Mouse (Mus musculus) myocyte (in vitro differentiated cells): ENCODE measurements around the gene Gper1. TPM values are rescaled to one million over a fixed set of nuclear protein-coding genes. Genes with fewer than 3 reads are reported as not detected.

Experiments used
- H3K27me3 ChIP-seq: one replicate; pipeline ENCODE4 v1.6.1; 2011; ENCODE audit not compliant: control insufficient read depth, insufficient read depth, insufficient read length
- H3K36me3 ChIP-seq: one replicate; pipeline ENCODE4 v1.6.1; 2011; ENCODE audit not compliant: control insufficient read depth, insufficient read depth
- H3K4me2 ChIP-seq: one replicate; pipeline ENCODE4 v1.6.1; 2011; ENCODE audit warnings: low read depth, control low read depth
- H3K4me3 ChIP-seq: one replicate; pipeline ENCODE4 v1.5.1; 2011; ENCODE audit warnings: mild to moderate bottlenecking, control low read depth, moderate library complexity
- H3K79me2 ChIP-seq: one replicate; pipeline ENCODE4 v1.6.1; 2011; ENCODE audit not compliant: control insufficient read depth, insufficient read depth
- H3ac ChIP-seq: one replicate; pipeline ENCODE4 v1.6.1; 2011; ENCODE audit not compliant: control insufficient read depth, insufficient read length
- CEBPB ChIP-seq: IDR thresholded peaks from 2 replicates; pipeline ENCODE4 v1.6.1; 2011; ENCODE audit warnings: mild to moderate bottlenecking, moderate library complexity; ENCODE audit not compliant: poor library complexity, insufficient read depth, severe bottlenecking
- E2F4 ChIP-seq: IDR thresholded peaks from one replicate; pipeline ENCODE4 v1.6.1; 2011; ENCODE audit warnings: mild to moderate bottlenecking, control low read depth, moderate library complexity; ENCODE audit not compliant: insufficient read depth
- MAX ChIP-seq: IDR thresholded peaks from one replicate; pipeline ENCODE4 v1.6.1; 2011; ENCODE audit warnings: low read depth, mild to moderate bottlenecking, control low read depth
- MYOD1 ChIP-seq, 3 experiments: IDR thresholded peaks; one replicate each; pipeline ENCODE4 v1.6.1; 2011; ENCODE audit warnings: control low read depth in 2 of 3, low read depth in 2 of 3, mild to moderate bottlenecking in 2 of 3, moderate library complexity in 1 of 3; ENCODE audit not compliant: insufficient read length in 2 of 3, control insufficient read depth in 1 of 3
- MYOG ChIP-seq, 3 experiments: IDR thresholded peaks; one replicate each; pipeline ENCODE4 v1.6.1; 2011; ENCODE audit warnings: control low read depth in 2 of 3, low read depth in 2 of 3, mild to moderate bottlenecking in 2 of 3; ENCODE audit not compliant: insufficient read length in 2 of 3, control insufficient read depth in 1 of 3, insufficient read depth in 1 of 3
- POLR2A ChIP-seq: IDR thresholded peaks from one replicate; pipeline ENCODE4 v1.6.1; 2011; ENCODE audit warnings: low read depth, mild to moderate bottlenecking, control low read depth, moderate library complexity; ENCODE audit not compliant: insufficient read length
- POLR2AphosphoS2 ChIP-seq: IDR thresholded peaks from one replicate; pipeline ENCODE4 v1.6.1; 2011; ENCODE audit warnings: low read depth, control low read depth; ENCODE audit not compliant: insufficient read length
- REST ChIP-seq: IDR thresholded peaks from one replicate; pipeline ENCODE4 v1.6.1; 2011; ENCODE audit warnings: mild to moderate bottlenecking, control low read depth, moderate library complexity; ENCODE audit not compliant: insufficient read depth, insufficient read length
- SRF ChIP-seq: IDR thresholded peaks from one replicate; pipeline ENCODE4 v1.6.1; 2011; ENCODE audit warnings: low read depth; ENCODE audit not compliant: control insufficient read depth, insufficient read length
- TCF12 ChIP-seq: IDR thresholded peaks from one replicate; pipeline ENCODE4 v1.6.1; 2011; ENCODE audit warnings: mild to moderate bottlenecking, control low read depth; ENCODE audit not compliant: poor library complexity, insufficient read depth, severe bottlenecking
- TCF3 ChIP-seq: IDR thresholded peaks from one replicate; pipeline ENCODE4 v1.6.1; 2011; ENCODE audit warnings: low read depth, control low read depth; ENCODE audit not compliant: insufficient read length
- USF1 ChIP-seq: IDR thresholded peaks from one replicate; pipeline ENCODE4 v1.6.1; 2011; ENCODE audit warnings: low read depth, mild to moderate bottlenecking, control low read depth, moderate library complexity
- polyA plus RNA-seq: library from polyadenylated mRNA; unstranded; fragments of >200 nt; fragmentation: generic; extraction: Trizol; gene quantifications from one replicate; pipeline ENCODE4 v1.2.1, GENCODE M21; 2012; ENCODE audit warnings: missing spikeins

Gper1 gene
- polyA plus RNA-seq, 1 experiment: 9.2 TPM

- no peak overlapping the region for H3ac ChIP-seq
- TF ChIP-seq TCF3 (no peak), USF1 (no peak), SRF (no peak), MYOG (IDR thresholded peaks at IDR 0.05; ENCODE audit: control insufficient read depth in 1 of 3, insufficient read depth in 1 of 3, insufficient read length in 2 of 3, low read depth in 2 of 3) (peak in 1 of 3 experiments; percentile 65), REST (no peak), E2F4 (no peak), TCF12 (no peak), MYOD1 (IDR thresholded peaks at IDR 0.05; ENCODE audit: control insufficient read depth in 1 of 3, insufficient read length in 2 of 3, low read depth in 2 of 3) (peak in 2 of 3 experiments; percentile 26 to 43), CEBPB (no peak)
- peak overlapping the region; percentile 34 for H3K4me2 ChIP-seq
- H3K36me3 ChIP-seq: no peaks in the 10 kb centered on the region
- H3K27me3 ChIP-seq: no peaks in the 10 kb centered on the region
- H3K79me2 ChIP-seq: no peaks in the 10 kb centered on the region
- H3K4me3 ChIP-seq: no peak overlapping the region
Observed at GRCm38 (mm10) chr5:139397959-139398753, 24.8 kb upstream of the Gper1 start.

GRCm38 (mm10) chr5:139398786-139399185 lies 24.2 kb upstream of the Gper1 start:
- no peaks in the 10 kb centered on the region for H3K79me2 ChIP-seq
- no peaks in the 10 kb centered on the region for H3K36me3 ChIP-seq
- H3K4me2 ChIP-seq: peak overlapping the region; percentile 34
- no peak overlapping the region for H3K4me3 ChIP-seq
- no peak for TF ChIP-seq MAX
- TF ChIP-seq SRF: no peak
- TF ChIP-seq TCF3: no peak
- TF ChIP-seq POLR2A: no peak
- no peak for TF ChIP-seq E2F4
- TF ChIP-seq MYOD1 (IDR thresholded peaks at IDR 0.05; ENCODE audit: control insufficient read depth in 1 of 3, insufficient read length in 2 of 3, low read depth in 2 of 3): no peak
- TF ChIP-seq TCF12: no peak
- TF ChIP-seq POLR2AphosphoS2: no peak
- TF ChIP-seq MYOG (IDR thresholded peaks at IDR 0.05; ENCODE audit: control insufficient read depth in 1 of 3, insufficient read depth in 1 of 3, insufficient read length in 2 of 3, low read depth in 2 of 3): no peak
- TF ChIP-seq REST: no peak
- no peak for TF ChIP-seq USF1
- TF ChIP-seq CEBPB: no peak
- H3ac ChIP-seq: no peak overlapping the region
- no peaks in the 10 kb centered on the region for H3K27me3 ChIP-seq

- H3K27me3 ChIP-seq: no peaks in the 10 kb centered on the region
- H3K4me3 ChIP-seq: no peak overlapping the region
- no peak overlapping the region for H3ac ChIP-seq
- TF ChIP-seq SRF (no peak), E2F4 (no peak), CEBPB (no peak), TCF3 (no peak), REST (no peak), POLR2A (no peak), MYOG (IDR thresholded peaks at IDR 0.05; ENCODE audit: control insufficient read depth in 1 of 3, insufficient read depth in 1 of 3, insufficient read length in 2 of 3, low read depth in 2 of 3) (no peak)
- H3K36me3 ChIP-seq: no peaks in the 10 kb centered on the region
- no peaks in the 10 kb centered on the region for H3K79me2 ChIP-seq
- no peak overlapping the region for H3K4me2 ChIP-seq
Observed at GRCm38 (mm10) chr5:139399991-139400390, 23.0 kb upstream of the Gper1 start.

DNA sequence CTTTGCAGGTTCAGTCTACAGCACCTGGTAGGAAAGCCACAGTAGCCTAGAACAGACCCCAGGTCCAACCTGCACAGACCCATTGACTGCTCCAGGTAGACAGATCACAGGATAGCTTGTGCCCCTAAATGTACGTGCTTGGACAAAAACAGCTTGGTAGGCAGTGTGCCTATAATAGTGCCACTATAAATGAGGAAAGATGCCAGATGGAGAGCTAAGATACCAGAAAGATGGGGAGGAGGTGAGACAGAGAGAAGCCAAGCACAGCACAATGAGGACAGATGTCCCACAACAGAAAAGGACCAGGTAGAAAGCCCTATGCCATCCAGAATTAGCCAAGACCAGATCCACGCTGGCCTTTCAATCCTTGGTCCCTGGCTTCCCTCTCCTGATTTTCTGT lies 20.8 kb upstream of the Gper1 start:
- no peak overlapping the region for H3K4me2 ChIP-seq
- H3K4me3 ChIP-seq: no peak overlapping the region
- H3K79me2 ChIP-seq: no peaks in the 10 kb centered on the region
- H3ac ChIP-seq: no peak overlapping the region
- TF ChIP-seq MYOD1 (IDR thresholded peaks at IDR 0.05; ENCODE audit: control insufficient read depth in 1 of 3, insufficient read length in 2 of 3, low read depth in 2 of 3) (no peak), CEBPB (no peak), TCF3 (no peak), POLR2AphosphoS2 (no peak), TCF12 (no peak), USF1 (no peak), REST (no peak), MAX (no peak), POLR2A (no peak), E2F4 (no peak), MYOG (IDR thresholded peaks at IDR 0.05; ENCODE audit: control insufficient read depth in 1 of 3, insufficient read depth in 1 of 3, insufficient read length in 2 of 3, low read depth in 2 of 3) (no peak), SRF (no peak)
- no peaks in the 10 kb centered on the region for H3K27me3 ChIP-seq
- H3K36me3 ChIP-seq: no peaks in the 10 kb centered on the region
